Mouse (Mus musculus): ENCODE measurements around the gene Lama4.
A peak's percentile ranks its signal among the peaks of the same experiment; 100 is the strongest.

Gene Lama4

GRCm38 (mm10) chr10:38965075-38965781, at the start of gene Lama4:
Lama4 (plus strand) TSS chr10:38965515.
- DNase-seq (ENCODE audit: low spot score): peak; percentile 9

- DNase-seq (ENCODE audit: low spot score): no peak
These were observed 49.2 kb upstream of the Lama4 start for GRCm38 (mm10) chr10:38916027-38916617.

GRCm38 (mm10) chr10:38928940-38929697, 36.2 kb upstream of the Lama4 start:
- DNase-seq (ENCODE audit: low spot score): no peak

DNA sequence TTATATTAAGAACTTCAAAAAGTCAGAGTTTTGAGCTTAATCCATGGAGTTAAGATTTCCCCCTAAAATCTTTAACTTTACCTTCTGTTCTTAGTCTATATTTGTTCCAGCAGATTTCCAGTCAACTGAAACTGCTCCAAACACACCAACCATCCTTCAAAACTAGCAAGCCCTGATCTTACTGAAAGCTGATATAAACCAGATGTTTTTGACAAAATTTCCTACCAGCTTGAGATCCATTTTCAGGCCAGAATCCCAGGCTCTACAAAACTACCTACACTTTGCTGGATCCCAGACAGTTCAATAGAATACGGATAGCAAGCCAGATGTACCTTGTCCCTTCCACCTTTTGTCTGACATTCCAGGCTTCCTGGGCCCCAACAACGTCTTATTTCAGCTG, 20.6 kb upstream of the Lama4 start:
- no peak for DNase-seq (ENCODE audit: low spot score)

DNA sequence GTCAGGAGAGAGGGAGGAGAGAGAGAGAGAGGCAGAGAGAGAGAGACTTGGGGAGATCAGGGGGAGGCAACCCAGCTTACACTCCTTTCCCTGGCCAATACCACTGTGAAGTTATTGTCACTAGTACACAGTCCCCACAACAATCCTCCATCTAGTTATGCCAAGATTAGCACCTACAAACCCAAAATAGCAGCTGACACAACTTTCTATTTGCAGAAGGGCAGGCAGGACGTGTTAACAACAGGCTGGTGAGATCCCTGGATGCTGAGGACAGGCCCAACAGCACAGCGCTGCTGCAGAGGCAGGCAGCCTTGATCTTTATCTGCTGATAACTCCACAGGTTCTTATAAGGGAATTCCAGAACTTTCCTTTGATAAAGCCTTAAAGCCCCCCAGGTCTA, 3.4 kb upstream of the Lama4 start:
- DNase-seq (ENCODE audit: low spot score): no peak

GRCm38 (mm10) chr10:38964719-38965074, 618 bp upstream of the Lama4 start:
- DNase-seq (ENCODE audit: low spot score): no peak

DNA sequence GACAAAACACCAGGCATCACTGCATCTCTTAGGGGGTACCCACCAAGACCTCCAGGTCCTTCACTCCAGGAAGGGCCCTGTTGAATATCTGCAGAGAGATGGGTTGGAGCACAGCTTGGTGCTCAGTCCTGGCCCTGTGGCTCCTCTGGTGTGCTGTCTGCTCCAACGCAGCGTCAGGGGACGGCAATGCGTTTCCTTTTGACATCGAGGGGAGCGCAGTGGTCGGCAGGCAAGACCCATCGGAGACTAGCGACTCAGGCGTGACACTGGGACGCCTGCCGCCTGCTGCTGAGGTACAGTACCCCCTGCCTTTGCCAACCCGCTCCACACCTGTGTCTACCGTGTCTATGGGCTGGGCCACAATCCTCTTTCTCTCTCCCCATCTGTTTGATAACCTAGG, 542 bp downstream of the Lama4 start:
- peak; percentile 6 for DNase-seq (ENCODE audit: low spot score)

- DNase-seq (ENCODE audit: low spot score): no peak
These were observed 1.3 kb downstream of the Lama4 start for GRCm38 (mm10) chr10:38966646-38967045.

GRCm38 (mm10) chr10:38968326-38969072, 3.2 kb downstream of the Lama4 start:
- no peak for DNase-seq (ENCODE audit: low spot score)

- DNase-seq (ENCODE audit: low spot score): no peak
These were observed 4.2 kb downstream of the Lama4 start for GRCm38 (mm10) chr10:38969543-38969942.

DNA sequence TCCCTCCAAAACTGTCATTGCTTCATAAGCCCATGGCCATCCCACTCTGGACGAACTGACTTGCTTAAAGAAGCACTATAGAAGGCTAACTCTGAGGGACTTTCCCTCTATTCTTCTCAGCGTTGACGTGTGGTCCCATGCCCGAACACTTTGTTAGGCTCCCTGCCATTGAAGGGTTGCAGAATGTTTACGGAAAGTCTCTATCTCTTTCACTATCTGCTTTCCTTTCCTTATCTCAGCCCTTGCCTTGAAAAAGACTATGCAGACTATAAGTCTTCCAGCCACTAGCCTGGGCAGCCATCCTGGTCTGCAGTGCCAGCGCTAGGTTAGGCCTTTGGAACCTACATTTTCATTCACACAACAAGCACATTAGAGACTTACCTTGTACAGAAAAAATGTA, 4.7 kb downstream of the Lama4 start:
- no peak for DNase-seq (ENCODE audit: low spot score)

GRCm38 (mm10) chr10:38972221-38972946, 7.1 kb downstream of the Lama4 start:
- no peak for DNase-seq (ENCODE audit: low spot score)

DNA sequence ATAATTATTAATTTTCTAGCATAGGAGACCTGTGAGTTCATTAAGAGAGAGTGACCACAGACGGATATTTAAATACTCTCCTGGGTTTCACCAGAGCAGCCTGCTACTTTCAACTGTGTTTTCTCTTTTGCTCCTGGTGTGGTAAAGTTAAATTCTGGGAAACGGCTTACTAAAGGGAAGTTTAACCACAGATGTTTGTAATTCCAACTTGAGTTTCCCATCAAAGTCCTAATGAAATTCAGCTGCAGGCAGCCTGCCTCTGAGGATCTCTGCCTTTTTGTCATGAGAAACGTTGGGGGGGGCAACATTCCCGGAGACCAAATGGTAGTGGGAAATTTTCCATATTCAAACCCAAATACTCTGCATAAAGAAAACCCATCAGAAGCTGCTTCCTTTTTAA, 7.7 kb downstream of the Lama4 start:
- no peak for DNase-seq (ENCODE audit: low spot score)

GRCm38 (mm10) chr10:38978195-38978594, 12.9 kb downstream of the Lama4 start:
- DNase-seq (ENCODE audit: low spot score): no peak

GRCm38 (mm10) chr10:38979699-38980098, 14.4 kb downstream of the Lama4 start:
- no peak for DNase-seq (ENCODE audit: low spot score)

GRCm38 (mm10) chr10:38980980-38981379, 15.7 kb downstream of the Lama4 start:
- DNase-seq (ENCODE audit: low spot score): no peak

- no peak for DNase-seq (ENCODE audit: low spot score)
These were observed 19.2 kb downstream of the Lama4 start for GRCm38 (mm10) chr10:38984358-38985075.

DNA sequence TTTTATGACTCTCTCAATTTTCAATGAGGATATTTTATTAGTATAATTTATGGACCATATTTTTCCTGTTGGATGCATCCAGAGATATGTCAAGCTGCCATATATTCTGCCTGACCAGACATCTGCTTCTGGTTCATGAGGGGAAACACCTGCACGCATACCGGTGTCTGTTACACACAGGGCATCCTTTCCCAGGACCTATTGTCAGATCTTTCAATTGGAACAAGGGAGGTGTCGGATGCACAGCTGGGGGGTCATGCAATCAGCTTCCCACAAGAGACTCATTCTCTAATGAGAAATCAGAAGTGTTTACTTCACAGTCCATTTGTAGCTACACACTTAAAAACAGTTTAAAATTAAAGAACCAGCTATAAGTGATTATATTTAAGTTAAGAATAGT, 20.7 kb downstream of the Lama4 start:
- DNase-seq (ENCODE audit: low spot score): no peak

GRCm38 (mm10) chr10:38992827-38993226, 27.5 kb downstream of the Lama4 start:
- DNase-seq (ENCODE audit: low spot score): no peak

GRCm38 (mm10) chr10:38993632-38994424, 28.5 kb downstream of the Lama4 start:
- no peak for DNase-seq (ENCODE audit: low spot score)

Measured in layer of hippocampus, adult 11-12 months (tissue).